Mouse (Mus musculus) stomach, postnatal 0 days (tissue): ENCODE data around the gene Tbc1d4.

ENCODE experiments used
- CTCF ChIP-seq: IDR thresholded peaks from 2 replicates; pipeline ENCODE4 v1.5.1; 2016; ENCODE audit warnings: antibody characterized with exemption, low read depth, mild to moderate bottlenecking, moderate library complexity
- EP300 ChIP-seq: optimal IDR thresholded peaks from 2 replicates; pipeline ENCODE3; 2016; ENCODE audit warnings: antibody characterized with exemption

- no peak for TF ChIP-seq CTCF
- no peak for TF ChIP-seq EP300
Measured at GRCm38 (mm10) chr14:101480541-101480940, 128.4 kb downstream of the Tbc1d4 start.
